Mouse (Mus musculus): ENCODE data around the gene Ccdc184.

The Ccdc184 gene

DNA sequence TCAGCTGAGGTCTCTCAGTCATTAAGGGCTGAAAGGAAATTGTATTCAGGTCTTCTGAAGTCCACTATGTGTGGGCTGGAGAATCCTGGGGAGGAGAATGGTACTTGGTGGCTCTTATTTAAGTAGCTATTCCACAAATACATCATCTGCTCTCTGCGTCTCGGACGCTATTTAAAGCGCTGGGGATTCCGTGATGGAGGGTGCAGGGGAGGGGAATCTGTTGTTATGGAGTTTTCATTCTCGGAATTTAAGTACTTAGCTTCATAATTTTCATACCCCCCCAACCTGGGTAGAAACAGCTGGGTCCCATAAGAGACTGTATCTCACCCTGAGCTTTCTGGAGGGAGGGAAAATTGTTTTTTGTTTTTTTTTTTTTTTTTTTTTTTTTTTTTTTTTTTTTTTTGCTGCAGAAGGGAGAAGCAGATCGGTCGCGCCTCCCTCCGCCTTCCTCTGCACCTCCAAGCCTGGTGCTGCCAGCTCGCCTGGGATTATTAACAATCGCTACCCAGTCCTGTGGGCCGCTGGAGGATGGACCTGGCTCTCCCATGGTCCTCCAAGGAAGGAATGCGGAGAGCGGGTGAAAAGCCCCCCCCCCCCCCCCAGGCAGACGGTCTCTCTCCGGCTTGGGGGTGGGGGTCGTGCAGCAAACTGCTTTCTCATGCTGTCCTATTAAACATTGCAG is at the start of gene Ccdc184:
Gene Ccdc184 (plus strand): TSS at position 196 of the 682 bp plus-strand sequence.
- 2% methylated on average over 18 of the region's 18 CpGs for WGBS

DNA sequence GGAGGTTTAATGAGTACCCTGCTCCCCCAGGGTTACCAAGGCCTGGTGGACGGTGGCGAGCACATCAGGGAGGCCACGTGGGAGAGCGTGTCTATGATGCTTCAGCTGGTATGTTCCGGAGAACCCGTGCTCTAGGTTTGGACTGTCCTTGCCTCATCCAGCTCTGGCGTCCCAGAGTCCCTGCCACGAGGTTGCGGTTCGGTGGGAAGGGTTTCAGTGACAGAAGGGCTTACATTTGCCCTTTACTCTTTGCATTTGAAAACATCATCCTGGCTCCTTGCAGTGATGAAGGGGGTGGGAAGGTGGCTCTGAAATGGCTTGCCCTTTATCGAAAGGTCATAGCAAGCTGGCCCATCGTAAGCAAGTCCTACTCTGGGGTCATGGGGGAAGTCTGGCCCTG is 47.6 kb upstream of the Ccdc184 start:
- WGBS: 92% methylated on average over 12 of the region's 12 CpGs

DNA sequence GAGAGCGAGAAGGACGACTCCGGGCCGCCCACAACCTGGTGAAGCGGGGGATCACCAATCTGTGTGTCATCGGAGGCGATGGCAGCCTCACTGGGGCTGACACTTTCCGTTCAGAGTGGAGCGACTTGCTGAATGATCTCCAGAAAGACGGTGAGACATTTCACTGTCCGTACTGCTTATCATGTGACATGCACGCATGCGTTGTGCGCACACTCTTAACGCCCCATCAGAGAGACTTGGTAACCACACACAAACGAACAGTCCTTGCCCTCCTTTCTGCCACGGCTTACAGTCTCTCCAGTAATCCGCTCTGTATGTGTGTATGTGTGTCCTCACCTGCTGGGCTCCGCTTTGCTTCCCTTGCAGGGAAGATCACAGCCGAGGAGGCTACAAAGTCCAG is 46.1 kb upstream of the Ccdc184 start:
- 79% methylated on average over 20 of the region's 20 CpGs for WGBS

DNA sequence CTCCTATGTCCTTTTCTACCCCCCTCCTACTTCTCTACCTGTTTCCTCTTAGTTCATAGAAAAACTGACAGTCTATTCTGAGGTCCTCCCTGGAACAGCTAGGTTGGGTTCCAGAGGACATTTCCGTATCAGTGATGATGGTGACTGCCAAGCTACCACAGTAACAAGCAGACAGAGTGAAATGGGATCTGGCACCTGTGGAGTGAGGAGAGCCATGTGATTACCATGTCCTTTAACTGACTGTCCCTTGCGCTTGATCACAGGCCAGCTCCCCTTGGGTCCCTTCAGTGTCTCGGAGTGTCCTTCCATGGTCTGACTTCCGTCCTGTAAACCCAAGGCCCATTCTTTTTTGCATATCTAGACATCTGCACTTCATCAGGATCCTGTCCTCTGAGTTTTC is 36.0 kb upstream of the Ccdc184 start:
- 85% methylated on average over 4 of the region's 4 CpGs for WGBS

DNA sequence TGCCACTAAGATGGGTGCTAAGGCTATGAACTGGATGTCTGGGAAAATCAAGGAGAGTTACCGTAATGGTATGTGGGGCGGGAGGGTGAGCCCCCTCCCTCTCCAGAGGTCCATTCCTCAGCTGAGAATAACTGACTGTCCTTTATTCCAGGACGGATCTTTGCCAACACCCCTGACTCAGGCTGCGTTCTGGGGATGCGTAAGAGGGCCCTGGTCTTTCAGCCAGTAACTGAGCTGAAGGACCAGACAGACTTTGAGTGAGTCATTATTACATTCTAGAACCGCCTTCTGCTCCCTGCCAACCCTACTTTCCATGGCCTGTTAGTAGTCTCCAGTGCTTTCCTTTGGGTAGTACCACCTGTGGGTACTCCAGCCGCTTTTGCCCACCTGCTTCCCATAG is 35.5 kb upstream of the Ccdc184 start:
- whole genome bisulfite sequencing: 82% methylated on average over 7 of the region's 7 CpGs

DNA sequence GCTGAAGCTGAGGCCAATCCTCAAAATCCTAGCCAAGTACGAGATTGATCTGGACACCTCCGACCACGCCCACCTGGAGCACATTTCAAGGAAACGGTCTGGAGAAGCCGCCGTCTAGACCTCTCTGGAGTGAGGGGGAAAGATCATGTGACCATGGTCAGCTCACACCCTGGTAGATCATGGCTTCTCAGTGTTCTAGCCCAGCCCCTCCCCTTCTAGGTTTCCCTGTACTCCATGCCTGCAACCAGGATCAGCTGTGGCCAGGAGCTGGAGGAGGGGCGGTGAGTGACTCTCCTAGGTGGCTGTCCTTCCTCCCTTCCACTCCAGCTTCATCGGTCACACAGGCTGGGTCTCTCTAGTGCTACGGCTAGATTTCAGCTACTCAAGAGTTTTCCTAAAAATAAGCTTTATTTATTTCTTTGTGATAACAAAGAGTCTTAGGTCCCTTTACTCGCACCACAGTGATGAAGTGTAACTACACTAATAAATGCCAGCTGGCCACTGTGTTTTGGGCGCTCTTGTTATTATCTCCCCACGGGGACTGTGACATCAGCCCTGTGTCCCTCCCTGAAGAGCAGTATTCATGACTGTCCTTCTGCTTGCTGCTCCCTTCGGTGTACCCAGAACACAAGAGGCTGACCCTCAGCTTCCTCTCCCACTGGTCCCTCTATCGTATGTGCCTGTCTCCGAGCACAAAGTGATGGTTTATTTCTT is 34.9 kb upstream of the Ccdc184 start:
- WGBS: 77% methylated on average over 15 of the region's 15 CpGs

DNA sequence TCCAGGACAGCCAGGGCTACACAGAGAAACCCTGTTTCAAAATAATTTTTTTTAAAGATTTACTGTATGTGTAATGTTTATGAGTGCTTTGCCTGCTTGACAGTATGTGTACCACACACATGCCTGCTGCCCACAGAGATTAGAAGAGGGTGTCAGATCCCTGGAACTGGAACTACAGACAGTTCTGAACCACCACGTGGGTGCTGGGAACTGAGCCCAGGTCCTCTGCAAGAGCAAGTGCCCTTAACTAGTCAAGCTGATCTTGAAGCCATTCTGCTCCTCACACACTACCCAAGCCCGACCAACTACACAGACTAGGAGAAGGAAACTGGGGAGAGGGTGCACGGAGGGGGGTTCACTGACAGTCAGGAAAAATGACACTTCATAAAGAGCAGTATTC is 33.5 kb upstream of the Ccdc184 start:
- 76% methylated on average over 3 of the region's 3 CpGs for WGBS

DNA sequence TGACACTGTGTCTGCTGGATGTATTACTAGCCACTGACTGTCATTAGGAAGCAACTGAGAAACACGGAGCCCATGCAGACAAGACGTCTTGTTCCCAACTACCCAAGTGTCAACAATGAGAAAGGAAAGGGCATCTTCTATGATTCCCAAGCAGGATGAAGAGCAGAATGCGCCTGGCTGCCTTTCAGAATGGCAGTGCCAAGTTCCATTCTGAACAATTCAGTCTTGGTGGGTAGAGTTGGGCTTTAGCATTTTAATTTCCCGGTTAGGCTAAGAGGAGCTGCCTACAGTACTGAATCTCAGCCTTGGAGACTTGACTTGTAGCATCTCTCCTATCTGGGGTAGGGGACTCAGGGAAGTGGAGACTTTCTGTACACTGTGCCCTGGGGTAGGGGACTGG is 32.9 kb upstream of the Ccdc184 start:
- 49% methylated on average over 4 of the region's 4 CpGs for WGBS

DNA sequence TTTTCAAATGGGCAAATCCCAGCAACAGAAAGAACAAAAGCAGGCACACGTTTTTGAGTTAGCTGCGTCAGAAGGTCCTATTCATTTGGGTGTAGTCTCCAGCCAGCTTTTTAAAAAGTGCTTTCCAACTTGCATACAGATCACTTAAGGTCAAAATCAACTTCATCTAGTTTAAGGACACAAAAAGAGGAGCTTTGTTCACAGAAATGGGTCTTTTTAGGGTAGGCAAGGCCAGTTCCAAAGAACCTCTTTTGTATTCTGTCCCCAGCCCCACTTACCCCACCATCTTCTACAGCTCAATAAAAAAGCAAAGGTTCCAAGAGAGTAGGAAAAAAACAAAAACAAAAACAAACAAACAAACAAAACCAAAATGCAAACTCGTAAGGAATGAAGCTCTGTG is 32.3 kb upstream of the Ccdc184 start:
- WGBS: 37% methylated on average over 3 of the region's 3 CpGs

DNA sequence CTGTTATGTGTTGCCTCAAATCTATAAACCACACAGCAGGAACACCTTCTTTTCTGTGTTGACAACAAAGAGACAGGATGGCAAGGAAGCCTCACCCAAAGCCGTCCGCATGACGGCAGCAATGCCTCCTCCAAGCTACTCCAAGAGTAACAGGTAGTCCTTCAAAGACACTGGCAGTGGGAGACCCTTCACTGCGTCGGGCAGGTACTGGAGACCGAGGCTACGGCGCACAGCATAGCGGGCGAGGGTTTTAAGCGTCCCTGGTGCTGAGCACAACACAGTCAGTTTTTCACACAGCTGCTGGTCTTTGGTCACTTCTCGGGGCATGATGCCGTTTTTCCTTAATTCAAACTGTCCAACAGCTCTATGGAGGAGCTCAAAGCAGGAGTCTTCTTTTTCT is 31.3 kb upstream of the Ccdc184 start:
- WGBS: 87% methylated on average over 13 of the region's 13 CpGs

DNA sequence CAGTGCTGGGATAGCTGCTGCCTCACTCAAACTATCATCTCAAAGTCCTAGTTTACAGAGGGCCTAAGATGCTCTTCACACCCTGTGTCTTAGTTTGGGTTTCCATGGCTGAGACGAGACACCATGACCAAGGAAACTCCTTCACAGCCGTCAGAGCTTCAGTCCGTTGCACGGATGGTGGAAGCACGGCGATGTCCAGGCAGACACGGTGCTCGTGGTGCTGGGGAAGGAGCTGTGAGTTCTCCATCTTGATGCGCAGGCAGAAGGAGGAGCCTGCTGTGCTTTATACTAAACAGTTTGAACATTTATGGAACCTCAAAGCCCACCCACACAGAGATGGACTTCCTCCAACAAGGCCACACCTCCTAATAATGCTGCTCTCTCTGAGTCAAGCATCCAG is 30.1 kb upstream of the Ccdc184 start:
- WGBS: 81% methylated on average over 9 of the region's 9 CpGs

DNA sequence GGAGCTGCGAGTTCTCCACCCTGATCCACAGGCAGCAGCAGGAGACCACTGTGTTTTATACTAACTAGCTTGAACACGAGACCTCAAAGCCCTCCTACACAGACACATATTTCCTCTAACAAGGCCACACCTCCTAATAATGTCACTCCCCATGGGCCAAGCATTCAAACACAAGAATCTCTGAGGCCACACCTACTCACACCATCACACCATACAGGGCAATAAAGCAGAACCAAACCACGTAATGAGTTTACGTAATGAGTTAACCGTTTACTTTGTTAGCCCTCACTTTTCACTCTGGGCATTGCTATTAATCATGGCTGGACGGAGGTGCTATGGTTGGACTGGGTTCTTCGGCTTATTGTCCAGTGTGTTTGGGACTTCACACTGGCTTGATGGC is 27.2 kb upstream of the Ccdc184 start:
- 78% methylated on average over 7 of the region's 7 CpGs for WGBS

DNA sequence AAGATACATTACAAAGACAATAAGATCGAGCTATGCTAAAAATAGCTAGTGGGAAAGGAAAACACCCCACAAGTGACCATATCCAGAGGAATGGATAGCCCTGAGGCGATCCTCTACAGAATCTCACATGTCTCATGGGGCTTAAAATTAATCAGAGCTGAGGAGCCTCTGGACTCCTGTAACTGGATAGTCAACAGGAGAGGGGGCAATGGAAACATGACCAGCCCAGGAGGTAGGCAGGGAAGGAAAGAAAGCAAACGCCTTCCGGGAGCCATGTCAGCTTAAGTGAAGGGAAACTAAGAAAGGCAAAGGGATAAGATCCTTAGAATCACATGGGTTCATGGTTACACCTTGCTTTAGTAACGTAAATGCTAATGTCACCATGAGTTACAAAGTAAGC is 26.1 kb upstream of the Ccdc184 start:
- 84% methylated on average over 5 of the region's 5 CpGs for WGBS

DNA sequence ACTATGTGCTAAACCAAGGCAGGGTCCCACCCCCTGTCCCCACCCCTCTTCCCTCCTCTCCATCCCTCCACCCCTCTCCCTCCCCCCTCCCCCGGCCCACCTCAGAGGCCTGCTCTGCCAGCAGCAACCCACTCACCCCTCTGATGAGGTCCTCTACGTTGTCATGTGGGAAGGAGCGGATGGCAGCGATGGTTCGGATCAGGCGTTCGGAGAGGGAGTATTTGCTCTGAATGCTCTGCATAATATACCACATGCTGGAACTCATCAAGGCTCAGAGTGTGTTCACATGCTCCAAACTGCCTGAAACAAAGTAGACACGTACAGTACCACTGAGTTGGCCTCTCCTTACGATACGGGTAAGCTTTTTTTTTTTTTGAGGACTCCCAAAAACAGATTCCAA is 24.4 kb upstream of the Ccdc184 start:
- 60% methylated on average over 10 of the region's 10 CpGs for WGBS

DNA sequence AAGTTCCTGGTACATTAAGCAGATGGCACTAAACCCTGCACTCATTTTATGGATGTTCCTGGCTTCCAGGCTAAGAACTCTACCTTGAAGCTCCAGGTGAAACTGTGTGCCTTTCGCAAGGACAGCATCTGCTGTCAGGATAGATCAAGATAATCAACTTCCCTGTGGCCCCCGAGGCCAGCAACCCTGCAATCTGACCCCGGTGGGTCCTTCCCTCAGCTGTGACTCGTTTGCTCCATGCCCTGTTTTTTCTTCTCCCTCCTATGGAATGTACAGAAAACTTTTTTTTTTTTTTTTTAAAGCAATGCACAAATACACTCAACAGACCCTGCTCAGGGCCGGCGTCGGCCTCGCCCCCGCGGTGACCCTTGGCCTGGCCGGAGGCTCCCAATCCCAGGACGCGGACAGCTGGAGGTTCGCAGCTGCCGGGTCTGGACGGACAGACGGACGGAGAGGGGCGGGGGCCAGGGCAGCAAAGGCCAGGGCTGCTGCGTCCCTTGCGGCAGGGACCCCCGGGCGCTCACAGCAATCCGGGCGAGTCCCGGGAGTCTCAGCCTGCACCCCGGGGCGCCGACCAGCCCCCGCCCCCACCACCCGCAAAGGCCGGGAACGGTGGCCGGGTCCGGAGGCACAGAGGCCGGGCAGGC is 22.0 kb upstream of the Ccdc184 start:
- WGBS: 2% methylated on average over 36 of the region's 36 CpGs

DNA sequence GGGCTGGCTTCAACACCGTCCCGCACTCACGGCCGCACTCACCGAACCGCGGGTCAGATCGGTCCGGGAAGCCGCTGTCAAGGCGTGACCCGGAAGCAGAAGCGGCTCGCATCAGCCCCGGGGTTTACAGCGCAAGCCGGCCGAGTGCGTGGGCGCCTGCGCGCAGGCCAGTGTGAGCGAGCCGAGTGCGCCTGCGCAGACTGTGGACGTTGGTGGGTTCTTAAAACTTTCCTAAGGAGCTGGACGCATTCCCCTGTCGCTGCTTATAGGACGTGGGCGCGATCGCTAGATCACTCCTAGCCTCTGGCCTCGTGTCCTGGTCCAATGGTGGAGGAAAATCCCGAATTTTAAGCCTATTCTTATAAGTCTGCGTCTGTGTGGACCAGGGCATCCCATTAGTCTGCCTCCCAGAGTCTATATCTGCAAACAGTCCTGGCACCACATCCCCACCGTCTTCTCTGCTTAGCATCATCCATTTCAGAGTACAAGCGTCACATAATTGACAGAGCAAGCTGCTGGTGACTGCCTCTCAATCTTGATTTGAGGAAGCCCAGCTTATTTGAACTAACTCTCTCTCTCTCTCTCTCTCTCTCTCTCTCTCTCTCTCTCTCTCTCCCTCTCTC is 21.3 kb upstream of the Ccdc184 start:
- WGBS: under 1% methylated on average over 38 of the region's 38 CpGs

DNA sequence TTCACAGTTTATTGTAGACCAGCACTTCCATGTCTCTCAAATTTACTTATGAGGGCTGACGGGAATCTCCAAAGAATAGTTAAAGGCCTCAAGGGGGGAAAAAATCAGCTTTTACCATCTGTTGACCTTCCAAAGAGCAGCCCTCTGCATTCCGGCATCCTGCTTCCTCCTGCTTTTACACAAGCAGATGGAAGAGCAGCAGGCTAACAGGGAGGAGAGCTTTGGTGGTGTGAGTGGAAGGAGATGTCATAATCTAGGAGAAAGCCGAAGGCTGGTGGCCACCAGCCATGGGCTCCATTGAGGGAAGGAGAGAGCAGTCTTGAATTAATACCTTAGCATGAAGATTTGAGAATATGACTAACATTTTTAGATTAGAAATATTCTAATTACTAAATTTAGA is 18.6 kb upstream of the Ccdc184 start:
- WGBS: 84% methylated on average over 3 of the region's 3 CpGs

DNA sequence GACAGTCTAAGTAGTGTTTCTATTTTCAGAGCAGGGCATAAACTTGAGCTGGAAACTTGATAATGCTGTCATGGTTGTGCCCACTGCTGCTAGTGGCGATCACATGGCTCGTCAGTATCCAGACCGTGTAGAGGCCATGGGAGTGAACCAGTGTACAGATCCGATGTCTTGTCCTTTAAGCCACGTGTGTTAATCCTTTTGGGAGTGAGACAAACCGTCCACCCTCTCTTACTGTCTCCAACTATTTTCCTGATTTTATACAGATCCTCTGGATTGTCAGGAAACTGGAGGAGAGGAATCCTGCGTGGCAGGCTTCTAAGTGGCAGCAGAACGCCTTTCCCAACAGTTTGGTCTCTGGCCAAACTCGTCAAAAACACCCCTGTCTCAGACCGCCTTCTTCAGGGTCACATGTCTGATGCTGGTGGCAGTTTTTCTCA is 17.8 kb upstream of the Ccdc184 start:
- 70% methylated on average over 10 of the region's 10 CpGs for WGBS

DNA sequence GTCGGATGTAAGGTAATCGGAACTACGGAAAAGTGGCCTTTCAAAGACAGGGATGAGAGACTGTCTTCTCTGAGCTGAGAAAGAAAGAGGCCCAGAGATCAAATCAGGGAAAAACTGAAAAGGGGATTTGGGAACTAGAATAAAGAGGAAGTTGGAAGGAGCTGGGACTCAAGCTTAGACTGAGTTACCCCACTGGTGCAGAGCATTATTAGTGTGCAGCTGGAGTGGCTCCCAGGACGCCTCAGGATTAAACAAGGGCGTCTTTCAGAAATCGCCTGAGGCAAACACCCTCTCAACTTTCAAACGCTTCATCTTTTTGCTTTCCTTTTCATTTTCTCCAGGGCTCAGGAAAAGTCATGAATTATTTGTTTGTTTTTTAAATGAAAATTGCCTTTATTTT is 14.0 kb upstream of the Ccdc184 start:
- 75% methylated on average over 7 of the region's 7 CpGs for WGBS

DNA sequence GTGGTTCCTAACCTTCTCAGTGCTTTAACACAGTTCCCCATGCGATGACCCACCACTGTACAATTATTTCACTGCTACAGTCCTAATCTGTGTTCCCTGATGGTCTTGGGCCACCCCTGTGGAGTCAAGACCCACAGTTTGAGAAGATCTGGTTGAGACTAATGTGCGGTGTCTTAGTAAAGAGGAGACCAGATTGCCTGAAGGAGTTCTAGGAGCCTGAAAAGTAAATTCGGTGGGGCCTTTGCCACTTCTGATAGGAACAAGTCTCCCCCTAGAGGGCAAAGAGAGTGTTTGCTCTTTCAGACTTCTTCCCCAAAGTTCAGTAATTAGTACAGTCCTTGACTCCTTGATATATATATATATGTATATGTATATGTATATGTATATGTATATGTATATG is 13.3 kb upstream of the Ccdc184 start:
- 33% methylated on average over 3 of the region's 3 CpGs for WGBS

DNA sequence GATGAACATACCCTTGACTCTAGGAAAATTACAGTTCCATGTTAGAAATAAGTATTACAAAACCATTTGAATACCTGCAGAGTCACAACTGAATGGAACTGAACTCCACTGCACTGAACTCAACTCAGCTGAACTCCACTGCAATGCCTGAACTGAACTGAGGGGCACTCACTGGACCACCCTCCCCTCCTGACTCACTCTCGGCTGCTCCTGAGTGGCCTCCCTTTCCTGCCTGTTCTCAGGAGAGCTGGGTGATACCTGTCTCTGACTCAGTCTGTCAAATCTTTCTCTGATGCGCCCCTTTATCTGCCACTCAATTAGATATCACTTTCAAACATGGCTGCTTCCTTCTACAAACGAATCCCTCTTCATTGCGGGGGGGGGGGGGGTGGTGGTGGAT is 12.8 kb upstream of the Ccdc184 start:
- 59% methylated on average over 4 of the region's 4 CpGs for WGBS

DNA sequence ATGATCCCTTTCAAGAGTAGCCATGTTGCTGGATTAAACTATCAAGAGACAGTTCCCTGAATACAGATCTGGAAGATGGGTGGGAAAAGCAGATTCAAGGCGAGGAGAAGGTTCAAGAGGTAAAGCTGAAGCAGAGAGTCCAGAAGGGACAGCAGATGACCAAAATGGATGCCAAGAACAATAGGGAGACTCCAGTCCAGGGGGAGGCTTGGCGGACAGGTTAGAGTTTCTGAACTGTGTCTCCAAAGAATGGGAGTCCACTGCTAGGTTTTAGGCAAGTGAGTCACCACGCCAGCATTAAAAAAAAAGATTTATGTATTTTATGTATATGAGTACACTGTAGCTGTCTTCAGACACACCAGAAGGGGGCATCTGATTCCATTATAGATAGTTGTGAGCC is 12.3 kb upstream of the Ccdc184 start:
- 93% methylated on average over 3 of the region's 3 CpGs for WGBS

DNA sequence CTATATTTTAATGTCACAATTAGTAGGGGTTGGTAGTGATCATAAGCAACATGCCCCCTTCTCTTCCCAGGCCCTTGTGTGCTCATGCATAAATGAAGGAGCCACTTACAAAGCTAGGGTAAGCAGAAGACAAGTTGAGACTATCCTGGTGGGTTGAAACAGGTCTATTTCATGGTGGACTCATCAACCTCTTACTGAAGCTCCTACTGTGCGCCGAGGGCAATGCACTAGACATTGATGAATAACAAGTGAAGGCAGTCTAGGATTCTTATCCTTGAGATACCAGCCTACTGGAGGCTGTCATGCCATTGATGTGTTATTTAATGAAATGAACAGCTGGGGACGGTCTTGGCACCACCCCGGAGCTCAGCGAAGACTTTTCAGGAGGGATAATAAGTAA is 11.7 kb upstream of the Ccdc184 start:
- 93% methylated on average over 5 of the region's 5 CpGs for WGBS

All from cerebral cortex, adult 2 months (tissue).